Mouse (Mus musculus): Measurements from ENCODE around the gene Erg. TPM values are rescaled to one million over a fixed set of nuclear protein-coding genes. Genes with fewer than 3 reads are reported as not detected.

The Erg gene
- polyA plus RNA-seq, 1 experiment from 2014 or later = 0.75 TPM

GRCm38 (mm10) chr16:95596884-95597577 is 10.6 kb upstream of the Erg start:
- DNase-seq (ENCODE audit: low spot score) (peak; percentile 42), ATAC-seq (peak; percentile 74)
- no peak overlapping the region for H3K4me2 ChIP-seq (ENCODE audit: low read length)
- H3K27me3 ChIP-seq (replicated peaks; ENCODE audit: control insufficient read depth, insufficient read depth, low read length) = no peaks in the 10 kb centered on the region
- H3K36me3 ChIP-seq (ENCODE audit: control insufficient read depth, insufficient read depth, low read length) = no peaks in the 10 kb centered on the region
- no peak overlapping the region; the same call in 1 of the 2 replicates for H3K27ac ChIP-seq (ENCODE audit: low read depth, low read length)
- 66% methylated on average over 11 of the region's 11 CpGs for WGBS
- H3K4me3 ChIP-seq (ENCODE audit: low read depth, low read length) = no peak overlapping the region
- H3K9ac ChIP-seq (ENCODE audit: low read length) = no peak overlapping the region
- H3K4me1 ChIP-seq (ENCODE audit: control insufficient read depth, insufficient read depth, low read length) = peaks cover 3% of the 10 kb centered on the region; the same call in 1 of the 2 replicates
- H3K9me3 ChIP-seq (replicated peaks; ENCODE audit: control insufficient read depth, low read length) = no peaks in the 10 kb centered on the region

GRCm38 (mm10) chr16:95588849-95589248 is 2.5 kb upstream of the Erg start:
- Histone ChIP-seq H3K4me2 (ENCODE audit: low read length) (no peak overlapping the region), H3K4me1 (ENCODE audit: control insufficient read depth, insufficient read depth, low read length) (peaks cover 6% of the 10 kb centered on the region; the same call in 1 of the 2 replicates), H3K27me3 (replicated peaks; ENCODE audit: control insufficient read depth, insufficient read depth, low read length) (peaks cover 23% of the 10 kb centered on the region), H3K9me3 (replicated peaks; ENCODE audit: control insufficient read depth, low read length) (no peaks in the 10 kb centered on the region), H3K4me3 (ENCODE audit: low read depth, low read length) (no peak overlapping the region), H3K9ac (ENCODE audit: low read length) (no peak overlapping the region), H3K27ac (ENCODE audit: low read depth, low read length) (no peak overlapping the region), H3K36me3 (ENCODE audit: control insufficient read depth, insufficient read depth, low read length) (no peaks in the 10 kb centered on the region)
- no peak for DNase-seq (ENCODE audit: low spot score)
- no peak for ATAC-seq
- WGBS = 83% methylated on average over 5 of the region's 5 CpGs

- H3K4me1 ChIP-seq (ENCODE audit: control insufficient read depth, insufficient read depth, low read length) = peaks cover 6% of the 10 kb centered on the region; the same call in 1 of the 2 replicates
- WGBS = 12% methylated on average over 7 of the region's 7 CpGs
- no peak for ATAC-seq
- H3K36me3 ChIP-seq (ENCODE audit: control insufficient read depth, insufficient read depth, low read length) = no peaks in the 10 kb centered on the region
- no peak overlapping the region for H3K4me3 ChIP-seq (ENCODE audit: low read depth, low read length)
- no peak overlapping the region for H3K9ac ChIP-seq (ENCODE audit: low read length)
- H3K27ac ChIP-seq (ENCODE audit: low read depth, low read length) = no peak overlapping the region
- DNase-seq (ENCODE audit: low spot score) = peak; percentile 38
- H3K27me3 ChIP-seq (replicated peaks; ENCODE audit: control insufficient read depth, insufficient read depth, low read length) = peaks cover 23% of the 10 kb centered on the region
- peak overlapping the region; percentile 86 for H3K4me2 ChIP-seq (ENCODE audit: low read length)
- no peaks in the 10 kb centered on the region for H3K9me3 ChIP-seq (replicated peaks; ENCODE audit: control insufficient read depth, low read length)
Observed at GRCm38 (mm10) chr16:95586726-95587125, 333 bp upstream of the Erg start.

GRCm38 (mm10) chr16:95585541-95586310 is 667 bp downstream of the Erg start:
- peak overlapping the region; percentile 42 for H3K4me3 ChIP-seq (ENCODE audit: low read depth, low read length)
- H3K9me3 ChIP-seq (replicated peaks; ENCODE audit: control insufficient read depth, low read length) = no peaks in the 10 kb centered on the region
- H3K9ac ChIP-seq (ENCODE audit: low read length) = peak overlapping the region; percentile 54
- no peaks in the 10 kb centered on the region for H3K36me3 ChIP-seq (ENCODE audit: control insufficient read depth, insufficient read depth, low read length)
- H3K4me2 ChIP-seq (ENCODE audit: low read length) = peak overlapping the region; percentile 86
- under 1% methylated on average over 36 of the region's 36 CpGs for WGBS
- peak; percentile 91 for ATAC-seq
- H3K4me1 ChIP-seq (ENCODE audit: control insufficient read depth, insufficient read depth, low read length) = peaks cover 6% of the 10 kb centered on the region; the same call in 1 of the 2 replicates
- peaks cover 23% of the 10 kb centered on the region for H3K27me3 ChIP-seq (replicated peaks; ENCODE audit: control insufficient read depth, insufficient read depth, low read length)
- H3K27ac ChIP-seq (ENCODE audit: low read depth, low read length) = no peak overlapping the region
- DNase-seq (ENCODE audit: low spot score) = peak; percentile 62

GRCm38 (mm10) chr16:95584751-95585528 is 1.5 kb downstream of the Erg start:
- H3K27me3 ChIP-seq (replicated peaks; ENCODE audit: control insufficient read depth, insufficient read depth, low read length) = peaks cover 23% of the 10 kb centered on the region
- peaks cover 6% of the 10 kb centered on the region; the same call in 1 of the 2 replicates for H3K4me1 ChIP-seq (ENCODE audit: control insufficient read depth, insufficient read depth, low read length)
- H3K4me3 ChIP-seq (ENCODE audit: low read depth, low read length) = peak overlapping the region; percentile 42
- ATAC-seq (peak; percentile 47; the same call in 1 of the 2 replicates), DNase-seq (ENCODE audit: low spot score) (no peak)
- 13% methylated on average over 37 of the region's 37 CpGs for WGBS
- no peaks in the 10 kb centered on the region for H3K36me3 ChIP-seq (ENCODE audit: control insufficient read depth, insufficient read depth, low read length)
- no peak overlapping the region for H3K27ac ChIP-seq (ENCODE audit: low read depth, low read length)
- peak overlapping the region; percentile 54 for H3K9ac ChIP-seq (ENCODE audit: low read length)
- peak overlapping the region; percentile 86 for H3K4me2 ChIP-seq (ENCODE audit: low read length)
- no peaks in the 10 kb centered on the region for H3K9me3 ChIP-seq (replicated peaks; ENCODE audit: control insufficient read depth, low read length)

DNA sequence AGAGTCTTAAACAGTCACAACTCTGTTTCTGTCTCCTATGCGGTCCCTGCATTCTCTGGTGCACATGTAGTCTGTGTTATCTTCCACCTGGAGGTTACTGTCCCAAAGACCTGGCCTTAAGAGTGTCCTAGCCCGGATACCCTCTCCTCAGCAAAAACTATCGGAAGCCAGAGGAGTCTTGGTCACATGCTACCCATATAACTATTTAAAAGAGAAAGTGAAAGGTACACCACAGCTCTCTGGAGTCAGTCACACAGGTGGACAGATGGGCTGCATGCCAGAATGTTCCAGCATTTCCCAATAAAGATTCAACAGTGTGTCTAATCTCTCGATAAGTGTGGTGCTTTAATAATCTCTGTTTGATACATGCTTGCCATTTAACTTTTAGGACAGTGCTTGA is 7.1 kb downstream of the Erg start:
- no peaks in the 10 kb centered on the region for H3K4me1 ChIP-seq (ENCODE audit: control insufficient read depth, insufficient read depth, low read length)
- H3K27me3 ChIP-seq (replicated peaks; ENCODE audit: control insufficient read depth, insufficient read depth, low read length) = peaks cover 4% of the 10 kb centered on the region; the same call in 1 of the 2 replicates
- no peak overlapping the region for H3K4me3 ChIP-seq (ENCODE audit: low read depth, low read length)
- H3K9ac ChIP-seq (ENCODE audit: low read length) = no peak overlapping the region
- H3K36me3 ChIP-seq (ENCODE audit: control insufficient read depth, insufficient read depth, low read length) = no peaks in the 10 kb centered on the region
- no peak overlapping the region for H3K27ac ChIP-seq (ENCODE audit: low read depth, low read length)
- WGBS = 95% methylated on average over 4 of the region's 4 CpGs
- no peak overlapping the region for H3K4me2 ChIP-seq (ENCODE audit: low read length)
- ATAC-seq = no peak
- no peaks in the 10 kb centered on the region for H3K9me3 ChIP-seq (replicated peaks; ENCODE audit: control insufficient read depth, low read length)
- no peak for DNase-seq (ENCODE audit: low spot score)

DNA sequence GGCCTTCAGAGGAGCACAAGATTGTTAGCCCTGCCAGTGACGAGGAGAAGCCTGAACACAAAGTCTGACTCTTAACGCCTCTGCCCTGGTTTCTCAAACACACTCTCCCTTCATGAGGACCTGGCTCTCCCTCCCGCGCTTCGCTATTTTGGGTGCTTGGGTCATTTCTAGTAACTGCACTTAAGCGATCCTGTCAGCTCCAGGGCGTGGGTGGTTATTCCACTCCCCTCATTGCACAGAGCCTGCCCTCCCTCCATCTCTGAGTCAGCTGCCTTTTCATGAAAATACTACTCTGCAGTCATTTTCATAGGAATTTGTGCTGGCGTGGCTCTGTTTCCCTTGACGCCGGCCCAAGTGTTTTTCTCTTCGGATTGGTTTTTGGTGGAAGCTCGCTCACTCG is 13.2 kb downstream of the Erg start:
- Histone ChIP-seq H3K9ac (ENCODE audit: low read length) (no peak overlapping the region), H3K27me3 (replicated peaks; ENCODE audit: control insufficient read depth, insufficient read depth, low read length) (no peaks in the 10 kb centered on the region), H3K36me3 (ENCODE audit: control insufficient read depth, insufficient read depth, low read length) (no peaks in the 10 kb centered on the region), H3K4me1 (ENCODE audit: control insufficient read depth, insufficient read depth, low read length) (no peaks in the 10 kb centered on the region), H3K4me3 (ENCODE audit: low read depth, low read length) (no peak overlapping the region), H3K27ac (ENCODE audit: low read depth, low read length) (no peak overlapping the region), H3K4me2 (ENCODE audit: low read length) (no peak overlapping the region), H3K9me3 (replicated peaks; ENCODE audit: control insufficient read depth, low read length) (no peaks in the 10 kb centered on the region)
- DNase-seq (ENCODE audit: low spot score) = no peak
- no peak for ATAC-seq
- 88% methylated on average over 13 of the region's 13 CpGs for WGBS

DNA sequence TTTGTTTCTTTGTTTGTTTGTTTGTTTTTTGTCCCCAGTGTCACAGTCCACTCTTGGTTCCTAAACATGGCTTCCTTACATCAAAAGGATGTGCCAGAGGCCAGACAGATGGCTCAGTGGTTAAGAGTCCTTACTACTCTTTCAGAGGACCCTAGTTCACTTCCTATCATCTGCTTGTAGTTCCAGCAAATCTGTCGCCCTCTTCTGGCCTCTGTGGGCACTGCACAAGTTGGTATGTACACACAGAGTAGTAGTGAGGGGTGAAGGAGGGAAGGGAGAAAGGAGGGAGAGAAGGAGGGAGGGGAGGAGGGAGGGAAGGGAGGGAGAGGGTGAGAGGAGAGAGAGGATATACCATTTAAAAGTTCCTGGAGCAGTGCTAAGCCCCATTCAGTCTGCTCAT is 15.8 kb downstream of the Erg start:
- Histone ChIP-seq H3K4me1 (ENCODE audit: control insufficient read depth, insufficient read depth, low read length) (no peaks in the 10 kb centered on the region), H3K27ac (ENCODE audit: low read depth, low read length) (no peak overlapping the region), H3K9me3 (replicated peaks; ENCODE audit: control insufficient read depth, low read length) (no peaks in the 10 kb centered on the region), H3K4me2 (ENCODE audit: low read length) (no peak overlapping the region), H3K36me3 (ENCODE audit: control insufficient read depth, insufficient read depth, low read length) (no peaks in the 10 kb centered on the region), H3K9ac (ENCODE audit: low read length) (no peak overlapping the region), H3K4me3 (ENCODE audit: low read depth, low read length) (no peak overlapping the region), H3K27me3 (replicated peaks; ENCODE audit: control insufficient read depth, insufficient read depth, low read length) (no peaks in the 10 kb centered on the region)
- no peak for ATAC-seq
- DNase-seq (ENCODE audit: low spot score) = peak; percentile 22
- WGBS = 15% methylated on average over 1 of the region's 1 CpGs

All from forebrain, embryonic 14.5 days (tissue).